Mouse (Mus musculus) lung, postnatal 0 days (tissue): ENCODE data around the gene Ehbp1. TPM values are rescaled to one million over a fixed set of nuclear protein-coding genes. Genes with fewer than 3 reads are reported as not detected.

Experiments
- ATAC-seq: fragments of 200-750 bp; cut with Nextera tagmentation; 2 replicates; pipeline ENCODE4 v1.8.0; 2017; ENCODE audit warnings: moderate library complexity
- DNase-seq: peaks from one replicate; pipeline ENCODE4 v3.0.0-alpha.2; 2016; ENCODE audit warnings: low spot score
- H3K27ac ChIP-seq: fragments of 300-500 bp; sonication (generic); 2 replicates; pipeline ENCODE4 v1.5.1; 2014; ENCODE audit warnings: antibody characterized with exemption, mild to moderate bottlenecking, low read length, mixed read lengths
- H3K27me3 ChIP-seq: fragments of 300-500 bp; sonication (generic); replicated peaks from 2 replicates; pipeline ENCODE4 v1.6.1; 2014; ENCODE audit warnings: low read length, mixed read lengths; ENCODE audit not compliant: insufficient read depth
- H3K36me3 ChIP-seq: fragments of 300-500 bp; sonication (generic); 2 replicates; pipeline ENCODE4 v1.6.1; 2014; ENCODE audit warnings: low read length, mixed read lengths; ENCODE audit not compliant: insufficient read depth
- H3K4me1 ChIP-seq: fragments of 300-500 bp; sonication (generic); 2 replicates; pipeline ENCODE4 v1.6.1; 2014; ENCODE audit warnings: antibody characterized with exemption, low read depth, low read length, mixed read lengths; ENCODE audit not compliant: insufficient read depth
- H3K4me2 ChIP-seq: fragments of 300-500 bp; sonication (generic); replicated peaks from 2 replicates; pipeline ENCODE4 v1.6.1; 2014; ENCODE audit warnings: low read depth, mild to moderate bottlenecking, low read length, moderate library complexity, mixed read lengths
- H3K4me3 ChIP-seq: fragments of 300-500 bp; sonication (generic); 2 replicates; pipeline ENCODE4 v1.5.1; 2014; ENCODE audit warnings: low read depth, low read length
- H3K9ac ChIP-seq: fragments of 300-500 bp; sonication (generic); replicated peaks from 2 replicates; pipeline ENCODE4 v1.6.1; 2014; ENCODE audit warnings: low read depth, mild to moderate bottlenecking
- H3K9me3 ChIP-seq: fragments of 300-500 bp; sonication (generic); 2 replicates; pipeline ENCODE4 v1.6.1; 2016; ENCODE audit warnings: low read length, mixed read lengths
- CTCF ChIP-seq: IDR thresholded peaks from 2 replicates; pipeline ENCODE4 v1.5.1; 2016; ENCODE audit warnings: antibody characterized with exemption, mild to moderate bottlenecking
- EP300 ChIP-seq: IDR thresholded peaks from 2 replicates; pipeline ENCODE4 v1.6.1; 2016; ENCODE audit warnings: antibody characterized with exemption, mild to moderate bottlenecking, control low read depth
- WGBS: fragments of 180-500 bp; shearing (Covaris S2); extraction: QIAGEN DNeasy Blood & Tissue Kit; methylation state at CpG from one replicate; pipeline ENCODE4 v1.1.7; 2014; 5-methylcytosine and 5-hydroxymethylcytosine counted together
- polyA plus RNA-seq: library from polyadenylated mRNA; unstranded; fragments of >200 nt; fragmentation: Nextera tagmentation; extraction: Ambion mirVana; gene quantifications from 2 replicates; pipeline ENCODE4 v1.2.1, GENCODE M21; 2015

The Ehbp1 gene
- polyA plus RNA-seq, 1 experiment from 2014 or later: 5.1 TPM

DNA sequence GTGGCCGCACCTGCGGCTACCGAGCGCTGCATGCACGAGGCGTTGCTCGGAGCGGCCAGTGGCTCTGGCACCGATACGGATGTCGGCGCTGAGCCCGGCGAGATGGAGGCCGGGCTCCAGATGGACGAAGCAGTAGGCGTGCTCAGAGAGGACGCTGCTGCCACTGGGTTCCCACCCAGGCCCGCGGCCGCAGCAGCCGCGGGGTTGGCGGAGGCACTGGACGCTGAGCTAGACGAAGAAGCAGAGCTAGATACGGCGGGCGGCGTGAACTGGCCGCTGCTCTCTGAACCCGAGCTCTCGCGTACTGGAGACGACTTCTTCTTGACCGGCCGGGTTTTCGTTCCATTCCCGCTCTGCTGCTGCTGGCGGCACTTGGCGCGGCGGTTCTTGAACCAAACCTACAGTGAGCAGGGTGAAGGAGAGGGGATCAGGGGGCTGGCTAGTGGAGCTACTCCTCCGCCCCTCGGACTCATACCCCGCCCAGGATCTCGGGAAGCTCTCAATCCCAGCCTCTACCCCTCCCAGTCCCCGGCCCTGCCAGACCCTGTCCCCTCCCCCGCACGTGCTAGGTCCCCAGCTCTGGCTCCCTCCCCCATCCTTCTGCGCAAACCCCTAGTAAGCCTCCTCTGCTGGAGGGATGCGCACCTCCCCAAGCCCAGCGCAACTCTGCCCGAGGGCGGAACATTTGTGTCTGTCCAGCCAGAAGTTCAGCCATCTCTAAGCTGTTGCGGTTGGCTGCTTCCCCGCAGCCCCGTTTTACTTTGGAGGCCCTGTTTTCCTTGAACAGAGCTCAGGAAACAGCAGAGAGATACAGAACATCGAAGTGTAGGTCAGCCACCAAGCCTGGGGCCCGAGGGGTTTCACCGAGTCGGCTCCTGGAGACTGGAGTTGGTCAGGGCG lies 345.2 kb downstream of the Ehbp1 start:
- no peaks in the 10 kb centered on the region for H3K36me3 ChIP-seq
- H3K4me1 ChIP-seq: peaks cover 5% of the 10 kb centered on the region; the same call in 1 of the 2 replicates
- TF ChIP-seq CTCF: no peak
- TF ChIP-seq EP300: no peak
- H3K4me2 ChIP-seq: peak overlapping the region; percentile 27
- ATAC-seq: no peak
- H3K4me3 ChIP-seq: peak overlapping the region; percentile 20
- H3K9ac ChIP-seq: no peak overlapping the region
- DNase-seq: no peak
- 2% methylated on average over 59 of the region's 63 CpGs for WGBS
- no peak overlapping the region for H3K27ac ChIP-seq
- H3K27me3 ChIP-seq: peaks cover 96% of the 10 kb centered on the region
- no peaks in the 10 kb centered on the region for H3K9me3 ChIP-seq

DNA sequence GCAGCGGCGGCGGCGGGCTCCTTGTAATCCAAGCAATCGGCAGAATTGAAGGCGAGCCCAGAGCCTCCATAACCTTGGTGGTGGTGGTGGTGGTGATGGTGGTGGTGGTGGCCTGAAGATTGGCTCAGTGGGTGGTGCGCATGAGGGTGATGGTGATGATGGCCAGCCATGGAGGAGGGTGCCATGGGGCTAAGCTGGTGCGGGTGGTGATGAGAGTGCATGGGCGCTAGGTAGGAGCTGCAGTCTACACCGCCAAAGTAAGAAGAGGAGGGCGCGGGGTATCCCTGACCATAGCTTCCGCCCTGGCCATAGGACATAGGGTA lies 345.8 kb downstream of the Ehbp1 start:
- Histone ChIP-seq H3K27ac (no peak overlapping the region), H3K4me3 (peak overlapping the region; percentile 20; the same call in 1 of the 2 replicates), H3K9me3 (no peaks in the 10 kb centered on the region), H3K9ac (no peak overlapping the region), H3K27me3 (peaks cover 93% of the 10 kb centered on the region), H3K4me1 (no peaks in the 10 kb centered on the region; the same call in 1 of the 2 replicates), H3K36me3 (no peaks in the 10 kb centered on the region), H3K4me2 (peak overlapping the region; percentile 27; the same call in 1 of the 2 replicates)
- TF ChIP-seq EP300 (no peak), CTCF (no peak)
- 4% methylated on average over 13 of the region's 13 CpGs for WGBS
- DNase-seq (no peak), ATAC-seq (no peak)

DNA sequence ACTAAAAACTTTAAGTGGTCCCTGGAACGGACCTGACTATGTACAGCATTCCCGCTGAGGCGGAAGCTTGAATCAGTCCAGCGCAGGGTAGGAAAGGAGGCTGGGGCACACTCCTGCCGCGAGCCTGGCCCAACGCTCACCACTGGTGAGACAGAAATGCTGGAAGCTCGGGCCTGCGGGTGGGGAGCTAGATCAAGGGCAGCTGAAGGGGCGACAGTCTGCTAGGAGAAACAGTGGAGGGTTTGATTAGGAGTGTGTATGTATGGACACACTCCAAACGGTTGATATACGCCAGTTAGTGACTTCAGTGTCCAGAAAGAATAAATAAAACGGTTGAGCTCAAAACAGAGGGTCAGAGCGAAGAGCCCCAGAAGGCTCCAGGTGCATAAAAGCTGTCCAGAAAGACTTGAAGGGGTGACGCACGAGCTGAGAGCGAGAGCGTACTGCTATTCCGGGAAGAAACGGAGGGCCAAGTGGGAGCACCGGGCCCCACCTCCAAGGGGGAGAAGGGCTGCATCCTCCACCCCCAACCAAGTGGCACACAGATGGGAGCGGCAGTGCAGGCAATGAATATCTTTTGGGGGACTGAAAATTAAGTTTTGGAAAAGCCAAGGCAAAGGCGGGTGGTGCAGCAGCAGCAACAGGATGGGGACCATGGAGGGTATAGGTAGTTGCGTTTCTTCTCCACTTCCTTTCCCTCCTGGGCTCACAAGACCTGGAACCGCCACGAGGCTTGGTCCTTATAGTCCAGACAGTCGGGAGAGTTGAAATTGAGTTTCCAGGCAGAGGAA lies 346.4 kb downstream of the Ehbp1 start:
- H3K9me3 ChIP-seq: no peaks in the 10 kb centered on the region
- TF ChIP-seq CTCF (no peak), EP300 (no peak)
- ATAC-seq (no peak), DNase-seq (no peak)
- H3K27ac ChIP-seq: no peak overlapping the region
- 4% methylated on average over 27 of the region's 27 CpGs for WGBS
- H3K36me3 ChIP-seq: no peaks in the 10 kb centered on the region
- H3K4me3 ChIP-seq: no peak overlapping the region
- H3K4me1 ChIP-seq: no peaks in the 10 kb centered on the region
- H3K9ac ChIP-seq: no peak overlapping the region
- no peak overlapping the region for H3K4me2 ChIP-seq
- peaks cover 93% of the 10 kb centered on the region for H3K27me3 ChIP-seq

DNA sequence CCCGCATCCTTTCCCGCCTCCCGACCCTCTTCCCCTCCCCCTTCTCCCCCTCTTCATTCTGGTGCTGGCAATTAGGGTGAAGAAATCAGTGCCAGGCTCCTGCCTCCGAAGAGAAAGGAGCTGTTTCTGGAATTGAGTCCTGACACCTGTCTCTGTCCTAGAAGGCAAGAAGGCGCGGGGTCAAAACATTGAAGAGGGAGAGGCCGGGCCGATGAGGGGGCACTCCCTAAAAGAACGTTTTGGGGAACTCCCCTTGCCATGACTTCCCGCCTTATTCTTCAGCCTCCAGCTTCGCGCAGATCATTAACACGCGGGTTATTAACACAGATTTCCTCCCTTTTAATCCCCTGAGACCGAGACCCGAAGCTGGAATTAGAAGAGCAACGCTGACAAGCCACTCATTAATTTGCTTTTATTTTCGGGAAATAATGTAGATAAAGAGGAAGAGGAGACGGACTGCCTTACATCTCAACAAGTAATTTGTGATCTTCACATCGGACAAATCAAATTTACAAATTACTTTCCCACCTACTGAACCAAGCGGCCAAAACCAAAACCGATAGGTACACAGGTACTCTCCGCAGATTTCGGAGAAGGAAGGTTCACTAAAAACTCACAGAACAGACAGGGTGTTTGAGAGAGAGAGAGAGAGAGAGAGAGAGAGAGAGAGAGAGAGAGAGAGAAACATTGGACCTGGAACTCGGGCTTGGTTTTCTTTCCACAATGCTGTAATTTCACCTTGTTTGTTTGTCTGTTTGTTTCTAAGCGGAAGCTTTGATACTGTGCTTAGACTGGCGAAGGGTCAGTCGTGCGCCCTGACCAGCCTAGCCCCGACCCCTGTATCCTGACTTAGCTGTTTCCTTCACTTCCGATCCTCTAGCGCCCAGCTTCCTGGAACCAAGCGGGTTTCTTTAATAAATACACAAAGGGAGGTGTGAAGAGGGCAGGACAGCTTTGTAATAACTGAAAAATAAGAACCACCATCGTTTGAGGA lies 347.4 kb downstream of the Ehbp1 start:
- Histone ChIP-seq H3K4me1 (no peaks in the 10 kb centered on the region), H3K4me2 (no peak overlapping the region), H3K9ac (no peak overlapping the region), H3K4me3 (no peak overlapping the region), H3K27ac (no peak overlapping the region), H3K36me3 (no peaks in the 10 kb centered on the region), H3K27me3 (peaks cover 87% of the 10 kb centered on the region), H3K9me3 (no peaks in the 10 kb centered on the region)
- no peak for TF ChIP-seq CTCF
- ATAC-seq (no peak), DNase-seq (no peak)
- WGBS: 2% methylated on average over 34 of the region's 34 CpGs

DNA sequence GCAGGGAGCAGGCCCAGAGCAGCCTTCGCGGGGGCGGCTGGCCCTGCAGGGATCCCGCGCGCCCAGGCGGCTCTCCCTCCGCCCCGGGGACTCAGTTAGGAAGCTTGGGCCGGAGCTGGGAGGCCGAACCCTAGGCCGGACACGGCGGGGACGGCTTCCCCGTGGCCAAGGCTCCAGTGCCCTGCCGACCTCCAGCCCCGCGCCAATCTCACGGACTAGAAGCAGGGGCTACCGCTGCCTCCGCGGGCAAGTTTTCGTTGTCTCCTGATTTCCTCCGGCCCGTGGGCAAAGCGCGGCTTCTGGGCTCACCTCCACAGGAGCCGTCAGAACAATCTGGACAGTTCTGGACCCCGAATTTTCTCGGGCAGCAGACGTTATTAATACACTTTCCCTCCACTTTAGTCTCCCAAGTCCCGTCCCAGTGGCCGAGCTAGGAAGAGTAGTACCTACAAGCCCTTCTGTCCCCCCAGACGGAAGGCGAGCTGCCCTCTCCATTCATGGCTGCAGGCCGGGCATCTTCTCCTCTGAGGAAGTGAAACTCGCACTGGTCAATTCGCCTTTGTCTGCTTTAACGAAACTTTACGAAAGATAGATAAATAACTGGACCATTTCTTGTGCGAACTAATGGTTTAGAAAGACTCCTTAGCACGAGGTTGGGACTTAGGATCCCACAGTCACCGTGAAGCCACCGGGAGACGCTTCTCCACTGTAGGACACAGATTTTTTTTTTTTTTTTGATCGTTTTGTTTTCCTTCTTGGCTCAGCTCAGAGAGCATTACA lies 348.3 kb downstream of the Ehbp1 start:
- Histone ChIP-seq H3K9me3 (no peaks in the 10 kb centered on the region; the same call in 1 of the 2 replicates), H3K4me1 (no peaks in the 10 kb centered on the region), H3K27me3 (peaks cover 83% of the 10 kb centered on the region), H3K36me3 (no peaks in the 10 kb centered on the region), H3K4me2 (no peak overlapping the region), H3K4me3 (no peak overlapping the region), H3K27ac (no peak overlapping the region), H3K9ac (no peak overlapping the region)
- WGBS: 1% methylated on average over 47 of the region's 47 CpGs
- TF ChIP-seq EP300 (no peak), CTCF (no peak)
- DNase-seq (peak; percentile 44), ATAC-seq (no peak)
